Mouse (Mus musculus) cerebellum, adult 9-11 months (tissue): ENCODE measurements around the gene Sertad3.
"Not testable (repeated sequence)": the region's sequence is repeated elsewhere in the genome, so short reads cannot be mapped to it uniquely, and the experiment has no call there.

Experiments used
- DNase-seq: peaks from one replicate; pipeline ENCODE4 v3.0.0; 2022

The Sertad3 gene

DNA sequence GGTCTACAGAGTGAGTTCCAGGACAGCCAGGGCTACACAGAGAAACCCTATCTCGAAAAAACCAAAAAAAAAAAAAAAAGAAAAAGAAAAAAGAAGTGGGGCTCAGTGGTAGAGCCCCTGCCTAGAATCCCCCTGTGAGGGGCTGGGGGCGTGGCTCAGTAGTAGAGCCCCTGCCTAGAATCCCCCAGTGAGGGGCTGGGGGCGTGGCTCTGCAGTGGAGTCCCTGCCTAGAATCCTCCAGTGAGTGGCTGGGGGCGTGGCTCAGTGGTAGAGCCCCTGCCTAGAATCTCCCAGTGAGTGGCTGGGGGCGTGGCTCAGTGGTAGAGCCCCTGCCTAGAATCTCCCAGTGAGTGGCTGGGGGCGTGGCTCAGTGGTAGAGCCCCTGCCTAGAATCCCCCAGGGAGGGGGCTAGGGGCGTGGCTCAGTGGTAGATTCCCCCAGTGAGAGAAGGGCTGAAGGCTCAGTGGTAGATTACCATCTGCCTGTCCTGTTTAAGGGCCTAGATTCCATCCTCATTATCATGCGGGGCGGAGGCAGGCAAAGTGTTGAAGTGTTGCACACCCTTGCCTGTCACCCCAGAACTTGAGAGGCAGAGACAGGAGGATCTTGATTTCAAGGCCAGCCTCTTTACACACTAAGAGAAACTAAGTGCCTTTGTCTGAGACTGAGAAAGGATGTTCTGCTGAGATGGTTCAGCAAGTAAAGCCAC lies 21.2 kb downstream of the Sertad3 start:
- DNase-seq = not testable (repeated sequence)

- no peak for DNase-seq
Observed at GRCm38 (mm10) chr7:27499036-27499435, 25.5 kb downstream of the Sertad3 start, which contains the start of gene Prx. Gene Prx, plus strand, starts transcription at chr7:27499324.

GRCm38 (mm10) chr7:27501620-27502019 lies 28.1 kb downstream of the Sertad3 start:
- no peak for DNase-seq

- DNase-seq = no peak
Observed at GRCm38 (mm10) chr7:27506765-27507370, 33.3 kb downstream of the Sertad3 start.

DNA sequence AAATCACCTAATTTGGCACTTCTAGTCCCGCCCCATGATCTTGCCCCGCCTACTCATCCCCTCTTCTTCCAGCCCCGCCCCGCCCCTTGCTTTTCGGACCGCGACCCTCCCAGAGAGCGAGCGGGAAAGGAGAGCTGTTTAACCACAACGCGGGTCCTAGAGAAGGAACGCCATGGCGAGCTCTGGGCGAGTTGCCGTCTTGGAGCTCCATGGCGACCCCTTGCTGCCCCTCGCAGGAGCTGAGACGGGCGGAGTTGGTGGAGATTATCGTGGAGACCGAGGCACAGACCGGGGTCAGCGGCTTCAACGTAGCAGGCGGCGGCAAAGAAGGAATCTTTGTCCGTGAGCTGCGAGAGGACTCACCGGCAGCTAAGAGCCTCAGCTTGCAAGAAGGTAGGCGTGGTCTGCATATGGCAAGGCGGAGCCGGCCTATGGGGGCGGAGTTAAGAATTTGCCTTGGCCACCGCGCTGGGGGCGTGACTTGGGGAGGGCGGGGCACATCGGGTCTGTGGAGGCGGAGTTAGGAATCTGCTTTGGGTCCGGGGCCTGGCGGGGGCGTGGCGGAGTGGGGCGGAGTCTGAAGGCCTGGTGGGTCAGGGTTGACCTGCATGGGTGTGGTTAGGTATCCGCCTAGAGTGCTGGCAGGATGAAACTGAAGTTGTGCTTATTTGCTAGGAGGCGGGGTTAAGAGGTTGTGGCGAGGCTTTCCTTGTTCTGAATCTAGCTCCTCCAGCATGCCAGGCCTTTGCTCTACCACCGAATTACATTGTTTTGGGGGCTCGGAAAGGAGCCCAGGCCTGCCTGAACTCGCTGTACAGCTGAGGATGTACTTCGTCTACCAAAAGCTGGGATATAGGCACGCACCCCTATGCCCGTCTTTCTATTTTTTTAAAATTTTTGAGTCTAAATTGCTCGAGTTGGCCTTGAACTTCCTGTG lies 34.4 kb downstream of the Sertad3 start:
- peak; percentile 94 for DNase-seq

GRCm38 (mm10) chr7:27508648-27509005 lies 35.1 kb downstream of the Sertad3 start:
- peak; percentile 68 for DNase-seq

GRCm38 (mm10) chr7:27510809-27511208 lies 37.2 kb downstream of the Sertad3 start:
- no peak for DNase-seq

GRCm38 (mm10) chr7:27514961-27515360 lies 41.4 kb downstream of the Sertad3 start:
- no peak for DNase-seq

DNA sequence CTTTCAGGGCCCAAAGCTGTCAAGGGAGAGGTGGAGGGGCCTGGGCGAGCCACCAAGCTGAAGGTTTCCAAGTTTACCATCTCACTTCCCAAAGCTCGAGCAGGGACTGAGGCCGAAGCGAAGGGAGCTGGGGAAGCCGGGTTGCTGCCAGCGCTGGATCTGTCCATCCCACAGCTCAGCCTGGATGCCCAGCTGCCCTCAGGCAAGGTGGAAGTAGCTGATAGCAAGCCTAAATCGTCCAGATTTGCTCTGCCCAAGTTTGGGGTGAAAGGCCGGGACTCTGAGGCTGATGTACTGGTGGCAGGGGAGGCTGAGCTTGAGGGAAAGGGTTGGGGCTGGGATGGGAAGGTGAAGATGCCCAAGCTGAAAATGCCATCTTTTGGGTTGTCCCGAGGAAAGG lies 44.7 kb downstream of the Sertad3 start:
- DNase-seq = no peak

GRCm38 (mm10) chr7:27520104-27520503 lies 46.5 kb downstream of the Sertad3 start:
- no peak for DNase-seq

DNA sequence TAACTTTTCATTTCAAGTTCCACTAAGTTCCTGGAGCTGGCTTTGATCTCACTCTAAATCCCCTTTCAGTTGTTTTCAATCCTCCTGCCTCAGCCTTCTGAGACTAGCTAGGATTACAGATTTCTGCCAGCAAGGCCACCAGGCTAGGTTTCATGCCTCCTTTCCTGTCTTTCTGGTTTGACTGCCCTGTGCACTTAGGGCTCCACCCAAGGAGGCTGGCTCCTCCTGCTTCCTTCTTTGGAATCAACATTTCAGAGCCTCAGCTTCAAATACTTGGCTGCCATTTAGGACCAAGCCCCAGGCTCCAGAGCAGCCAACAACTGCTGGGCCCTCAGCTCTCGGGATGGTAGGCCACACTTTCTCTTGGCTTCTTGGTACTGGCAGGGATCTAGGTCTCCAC lies 47.0 kb downstream of the Sertad3 start:
- DNase-seq = no peak

GRCm38 (mm10) chr7:27522967-27523366 lies 49.4 kb downstream of the Sertad3 start, which contains the start of gene Hipk4:
Gene Hipk4, plus strand, starts transcription at chr7:27523267.
- no peak for DNase-seq

DNA sequence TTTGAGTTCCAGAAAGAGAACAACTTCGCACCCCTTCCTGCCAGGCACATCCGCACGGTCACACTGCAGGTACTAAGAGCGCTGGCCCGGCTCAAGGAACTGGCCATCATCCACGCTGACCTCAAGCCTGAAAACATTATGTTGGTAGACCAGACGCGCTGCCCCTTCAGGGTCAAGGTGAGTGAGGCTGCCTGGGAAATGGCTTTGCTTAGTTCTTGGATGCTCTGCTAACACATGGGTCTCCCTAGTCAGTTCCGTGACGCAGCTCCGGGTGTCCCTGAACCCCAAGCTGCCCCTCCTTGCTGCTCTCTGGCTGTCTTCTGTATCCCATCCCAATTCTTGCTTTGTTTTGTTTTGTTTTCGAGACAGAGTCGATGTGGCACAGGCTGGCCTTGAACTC lies 50.2 kb downstream of the Sertad3 start:
- DNase-seq = no peak

DNA sequence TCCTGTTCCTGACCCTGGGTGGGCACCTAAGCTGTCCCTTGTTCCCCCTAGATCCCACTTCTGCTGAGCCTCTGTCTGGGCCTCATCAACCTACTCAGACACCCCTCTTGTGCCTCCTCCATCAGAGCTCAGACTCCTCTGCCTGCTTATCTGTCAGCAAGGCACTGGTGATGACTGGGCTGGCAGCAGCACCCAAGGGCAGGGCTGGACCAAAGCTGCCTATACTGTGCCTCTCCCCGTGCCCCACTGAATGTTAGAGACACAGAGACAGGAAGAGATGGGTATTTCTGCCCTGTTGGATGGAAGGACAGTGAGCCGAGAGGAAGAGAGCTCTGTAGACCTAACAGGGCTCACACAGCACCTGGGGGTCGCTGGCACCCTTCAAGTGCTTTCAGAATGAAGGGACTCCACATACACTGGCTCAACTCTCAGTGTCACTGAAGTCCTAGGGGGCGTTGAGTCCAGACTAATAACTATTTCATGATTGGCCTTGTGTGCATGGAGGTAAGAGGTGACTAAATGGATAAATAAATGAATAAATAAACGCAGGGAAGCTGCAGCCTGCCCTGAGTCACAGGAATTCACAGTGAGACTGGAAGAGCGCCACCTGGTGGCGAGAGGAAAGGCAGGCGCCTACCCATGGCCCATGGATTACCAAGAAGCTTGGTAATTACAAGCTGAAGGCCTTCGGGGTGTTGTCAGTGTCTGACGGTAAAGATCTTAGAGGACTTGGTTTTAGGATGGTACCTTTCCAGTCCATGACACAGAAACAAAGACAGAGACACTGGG lies 52.7 kb downstream of the Sertad3 start:
- DNase-seq = peak; percentile 75
